Mouse (Mus musculus) ovary, postnatal 10 days (tissue): ENCODE measurements around the gene Tbc1d8.
A peak's percentile ranks its signal among the peaks of the same experiment; 100 is the strongest.

ENCODE experiments used
- DNase-seq: peaks from one replicate; pipeline ENCODE4 v3.0.0; 2022; ENCODE audit warnings: low spot score

Tbc1d8 gene

DNA sequence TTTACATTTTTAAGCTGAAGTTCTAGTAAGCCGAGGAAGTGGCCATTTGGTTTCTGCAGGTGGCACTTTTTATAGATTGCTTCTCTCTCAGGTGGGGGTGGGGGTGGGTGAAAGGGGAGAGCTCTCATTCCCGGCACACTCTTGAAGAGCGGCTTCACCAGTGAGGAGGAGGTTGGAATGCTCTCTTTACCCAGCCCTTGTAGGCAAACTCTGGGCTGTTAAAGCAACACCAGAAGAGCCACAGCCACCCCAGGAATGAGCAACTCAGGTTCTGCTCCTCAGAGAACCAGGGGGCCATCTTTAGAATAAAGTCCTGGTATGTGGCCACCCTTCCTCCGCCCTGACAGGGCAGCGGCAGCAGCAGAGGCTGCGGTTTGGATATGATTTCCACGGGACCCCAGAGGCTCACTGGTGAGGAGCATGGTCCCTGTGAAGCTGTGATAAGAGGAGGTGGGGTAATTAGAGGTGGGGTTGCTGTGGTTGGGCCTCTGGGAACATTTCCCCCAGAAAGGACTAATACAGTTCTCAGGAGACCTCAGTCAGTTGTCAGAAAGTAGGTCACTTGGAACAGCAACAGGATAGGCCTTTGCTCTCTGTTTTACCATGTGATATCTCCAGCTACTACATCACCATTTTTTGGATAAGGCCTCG lies 85.2 kb downstream of the Tbc1d8 start:
- DNase-seq, result no peak

DNA sequence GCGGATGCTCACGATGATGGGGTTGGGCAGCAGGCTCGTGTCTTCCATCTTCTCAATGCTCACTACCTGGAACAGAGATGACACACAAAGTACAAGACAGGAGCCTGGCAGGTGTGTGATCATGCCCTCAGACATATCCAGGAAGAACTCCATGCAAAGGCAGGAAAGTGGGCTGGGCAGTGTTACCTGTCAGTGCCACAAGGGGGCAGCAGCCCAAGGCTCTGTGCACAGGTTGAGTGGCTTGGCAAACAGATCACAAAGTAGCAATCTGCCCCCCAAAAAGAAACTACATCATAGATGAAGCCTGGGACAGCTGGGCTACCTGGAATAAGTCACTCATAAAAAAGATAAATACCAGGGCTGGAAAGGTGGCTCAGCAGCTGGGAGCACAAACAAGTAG lies 86.4 kb downstream of the Tbc1d8 start:
- peak; percentile 68 for DNase-seq

- no peak for DNase-seq
Measured at GRCm38 (mm10) chr1:39391652-39392051, 86.9 kb downstream of the Tbc1d8 start.

DNA sequence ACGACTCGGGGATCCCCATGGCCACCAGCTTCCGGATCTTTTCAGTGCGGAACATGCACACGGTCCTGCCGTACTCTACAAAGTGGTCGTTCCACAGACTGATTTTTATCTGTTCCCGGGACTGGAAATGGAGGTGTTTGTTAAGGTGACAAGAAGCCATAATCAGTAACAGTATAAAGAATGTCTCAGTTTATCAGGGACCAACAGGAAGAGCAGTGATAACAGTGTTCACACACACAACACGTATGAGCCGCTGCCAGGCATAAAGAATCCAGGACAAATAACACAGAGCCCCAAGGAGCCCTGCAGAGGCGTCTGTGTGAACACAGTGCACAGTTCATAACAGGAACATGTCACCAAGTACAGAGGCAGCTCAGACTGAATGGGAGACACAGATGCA lies 89.2 kb downstream of the Tbc1d8 start:
- no peak for DNase-seq

GRCm38 (mm10) chr1:39388163-39388562 lies 90.4 kb downstream of the Tbc1d8 start:
- DNase-seq, result no peak

GRCm38 (mm10) chr1:39387497-39387896 lies 91.1 kb downstream of the Tbc1d8 start:
- no peak for DNase-seq

GRCm38 (mm10) chr1:39386456-39386855 lies 92.1 kb downstream of the Tbc1d8 start:
- DNase-seq, result no peak

DNA sequence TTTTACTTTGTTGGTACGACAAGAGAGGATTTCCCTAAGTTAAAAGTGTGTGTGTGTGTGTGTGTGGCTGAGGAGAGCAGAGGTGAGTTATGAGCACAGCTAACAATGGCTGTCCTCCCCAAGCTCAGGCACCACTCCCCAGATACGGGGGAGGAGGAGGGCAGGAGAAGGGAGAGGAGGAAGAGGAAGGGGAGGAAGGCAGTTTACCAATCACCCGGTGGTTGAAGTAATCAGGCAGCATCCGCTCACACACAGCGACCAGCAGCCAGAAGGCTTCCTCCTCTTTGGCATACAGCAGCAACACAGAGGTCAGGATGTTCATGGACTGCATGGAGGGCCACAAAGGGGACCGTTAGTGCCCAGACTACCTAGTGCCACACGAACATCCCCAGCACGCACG lies 93.6 kb downstream of the Tbc1d8 start:
- no peak for DNase-seq

DNA sequence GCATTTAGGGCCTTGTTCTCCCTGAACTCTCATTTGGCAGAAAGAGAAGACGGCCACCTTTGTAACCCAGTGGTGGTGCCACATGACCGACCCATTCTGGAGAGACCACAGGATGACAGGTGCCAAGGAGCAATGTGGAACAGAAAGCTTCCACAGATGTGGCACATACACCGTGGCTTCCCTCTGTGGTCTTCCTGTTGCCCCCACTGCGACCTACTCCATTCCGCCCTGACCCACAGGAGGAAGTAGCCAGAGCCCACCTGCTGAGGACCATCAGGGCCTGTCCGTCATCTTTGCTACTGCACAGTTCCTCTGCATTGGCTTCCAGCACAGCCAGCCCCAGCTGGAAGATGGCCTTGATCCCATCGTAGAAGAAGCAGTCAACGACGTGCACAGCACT lies 97.5 kb downstream of the Tbc1d8 start:
- DNase-seq, result no peak

- DNase-seq, result no peak
Measured at GRCm38 (mm10) chr1:39379021-39379420, 99.5 kb downstream of the Tbc1d8 start.

DNA sequence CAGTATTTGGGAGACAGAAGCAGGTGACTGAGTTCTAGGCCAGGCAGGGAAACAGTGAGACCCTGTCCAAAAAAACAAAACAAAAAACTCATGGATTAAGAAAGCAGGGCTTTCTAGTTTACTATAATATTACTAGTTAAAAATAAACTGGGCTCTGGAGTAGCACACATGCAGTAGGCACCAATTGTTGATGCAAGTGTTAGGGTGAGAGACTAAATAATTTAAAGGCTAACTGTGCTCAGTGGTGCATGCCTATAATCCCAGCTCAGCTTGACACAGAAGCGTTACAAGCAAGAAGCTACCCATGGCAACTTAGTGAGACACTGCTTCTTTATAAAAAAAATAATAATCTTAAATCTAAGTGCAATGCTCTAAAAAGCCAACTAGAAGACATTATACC lies 100.0 kb downstream of the Tbc1d8 start:
- no peak for DNase-seq

- DNase-seq, result no peak
Measured at GRCm38 (mm10) chr1:39376726-39377240, 101.8 kb downstream of the Tbc1d8 start.

GRCm38 (mm10) chr1:39376121-39376520 lies 102.4 kb downstream of the Tbc1d8 start:
- no peak for DNase-seq

DNA sequence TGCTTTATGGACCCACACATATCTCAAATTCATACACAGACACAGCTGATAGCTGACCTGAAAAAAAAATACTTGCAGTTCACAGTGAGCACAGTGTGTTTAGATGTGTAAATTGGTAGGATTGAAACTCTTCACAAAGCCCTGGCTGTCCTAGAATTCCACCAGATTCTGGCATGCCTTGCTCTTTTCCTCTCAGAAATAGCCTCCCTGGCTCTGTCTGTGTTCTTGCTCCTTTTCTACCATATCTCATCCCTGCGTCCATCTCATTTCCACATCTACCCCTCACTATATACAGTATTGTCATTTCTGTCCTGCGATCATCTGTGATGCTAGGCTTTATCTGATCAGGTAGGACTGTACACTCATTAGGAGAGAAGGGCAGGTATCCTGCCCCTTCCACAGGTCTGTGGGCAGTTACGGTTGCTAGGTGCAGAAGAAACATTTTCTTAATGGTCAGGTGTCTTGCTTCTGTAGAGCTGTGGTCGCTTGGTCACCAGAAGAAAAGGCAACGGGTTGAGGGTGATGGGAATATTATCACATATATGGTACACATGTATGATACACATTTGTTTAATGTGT lies 104.2 kb downstream of the Tbc1d8 start:
- no peak for DNase-seq

- DNase-seq, result no peak
Measured at GRCm38 (mm10) chr1:39373378-39373777, 105.2 kb downstream of the Tbc1d8 start.

- DNase-seq, result no peak
Measured at GRCm38 (mm10) chr1:39372220-39372843, 106.2 kb downstream of the Tbc1d8 start.

GRCm38 (mm10) chr1:39370431-39370830 lies 108.1 kb downstream of the Tbc1d8 start:
- DNase-seq, result no peak

GRCm38 (mm10) chr1:39368267-39368841 lies 110.2 kb downstream of the Tbc1d8 start:
- DNase-seq, result no peak

DNA sequence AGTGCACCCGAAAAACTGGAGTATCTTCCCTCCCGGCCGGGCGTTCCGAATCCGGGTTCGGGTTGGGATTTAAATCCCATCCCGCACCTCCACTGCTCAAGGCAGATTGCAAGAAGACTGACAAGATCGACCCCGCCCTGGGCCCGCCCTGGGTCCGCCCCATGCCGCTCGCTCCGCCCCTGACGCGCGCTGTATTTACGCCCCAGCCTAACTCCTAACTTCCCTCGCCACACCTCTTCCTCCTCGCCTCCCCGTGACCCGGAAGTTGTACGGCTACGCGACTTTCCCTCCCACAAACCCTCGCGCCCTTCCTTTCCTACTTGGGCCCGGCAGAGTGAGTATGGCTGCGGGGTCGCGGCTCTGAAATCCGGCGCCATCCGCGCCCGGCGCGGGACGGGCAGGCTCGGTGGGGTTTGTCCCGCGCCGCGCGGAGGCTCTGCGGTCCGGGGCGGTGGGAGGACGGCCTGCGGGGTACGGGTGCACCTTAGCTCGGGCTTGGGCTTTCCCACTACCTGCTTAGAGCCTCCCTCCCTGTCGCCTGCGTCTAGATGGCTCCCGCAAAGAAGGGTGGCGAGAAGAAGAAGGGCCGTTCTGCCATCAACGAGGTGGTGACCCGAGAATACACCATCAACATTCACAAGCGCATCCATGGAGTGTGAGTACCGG lies 110.8 kb downstream of the Tbc1d8 start, which contains the start of gene Rpl31:
Rpl31 (plus strand) TSS at position 242 of the 666 bp plus-strand sequence.
- peak; percentile 89 for DNase-seq

DNA sequence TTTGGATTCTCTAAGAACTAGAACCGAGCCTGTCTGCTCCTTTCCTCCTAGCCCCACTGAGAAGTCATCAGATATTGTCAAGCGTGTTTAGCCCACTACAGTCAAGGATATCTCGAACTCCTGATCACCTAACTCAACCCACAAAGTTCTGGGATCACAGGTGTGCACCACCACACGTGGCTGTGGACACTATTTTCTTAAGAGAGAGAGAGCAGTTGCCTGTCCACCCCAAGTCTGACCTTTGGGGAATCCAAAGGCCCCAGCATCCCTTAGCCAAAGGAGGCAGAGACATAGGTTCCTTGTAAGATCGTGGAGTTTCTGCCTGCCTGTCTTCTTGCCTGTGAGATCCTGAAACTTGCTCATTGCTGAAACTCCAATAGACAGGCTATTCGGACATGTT lies 111.5 kb downstream of the Tbc1d8 start:
- DNase-seq, result no peak

GRCm38 (mm10) chr1:39365562-39365961 lies 113.0 kb downstream of the Tbc1d8 start:
- DNase-seq, result no peak

DNA sequence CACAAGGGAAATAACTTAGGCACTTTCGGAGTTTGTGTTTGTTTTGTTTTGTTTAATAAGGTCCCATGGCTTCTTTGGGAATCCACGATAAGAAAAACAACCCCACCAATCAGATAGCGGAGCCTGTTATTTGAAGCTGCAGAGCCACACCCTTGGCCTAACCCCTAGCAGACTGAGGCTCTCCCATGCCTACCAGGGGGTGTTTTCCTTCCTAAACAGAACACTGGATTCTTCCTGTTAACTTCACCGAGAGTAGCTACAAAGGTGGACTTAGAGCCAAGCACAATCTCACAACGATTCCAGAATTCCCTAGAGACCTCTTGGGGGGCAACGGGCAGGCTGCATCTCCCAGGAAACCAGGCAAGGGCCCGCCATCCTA lies 116.1 kb downstream of the Tbc1d8 start:
- DNase-seq, result no peak
